Mouse (Mus musculus): ENCODE measurements around the gene Susd1. TPM values are rescaled to one million over a fixed set of nuclear protein-coding genes. Genes with fewer than 3 reads are reported as not detected.

Susd1 gene
- total and polyA plus RNA-seq, 3 experiments, result 49.0 to 180 (median 67.6) TPM

DNA sequence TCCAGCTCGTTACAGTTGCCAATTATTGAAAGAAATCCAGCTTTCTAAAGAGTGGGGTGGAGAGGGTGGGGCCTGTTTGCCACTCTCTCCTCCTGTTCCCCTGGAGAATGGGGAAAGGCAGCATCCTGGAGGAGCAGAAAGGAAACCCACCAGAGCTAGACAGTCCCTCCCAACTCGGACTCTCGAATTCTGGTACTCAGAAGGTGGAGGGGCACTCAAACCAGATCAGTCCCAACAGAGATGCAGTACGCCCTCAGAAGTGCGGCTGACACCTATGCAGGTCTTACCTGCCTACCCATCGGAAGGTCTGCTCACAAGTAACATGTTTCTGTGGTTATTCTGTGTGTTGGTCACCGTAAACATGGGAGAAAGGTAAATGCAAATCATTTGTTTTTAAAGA lies 109.6 kb downstream of the Susd1 start:
- no peaks in the 10 kb centered on the region for H3K27me3 ChIP-seq (ENCODE audit: control insufficient read depth in 1 of 2, insufficient read depth in 2 of 2, low read length in 2 of 2)
- H3K27ac ChIP-seq (ENCODE audit: control insufficient read depth, low read depth, low read length), result no peak overlapping the region
- peaks cover 14 to 29% of the 10 kb centered on the region in 2 experiments for H3K4me1 ChIP-seq (ENCODE audit: control insufficient read depth in 1 of 2, insufficient read depth in 2 of 2, low read length in 2 of 2)
- H3K36me3 ChIP-seq (ENCODE audit: control insufficient read depth in 1 of 2, insufficient read depth in 2 of 2, low read length in 2 of 2), result peaks cover 14 to 25% of the 10 kb centered on the region in 2 experiments
- TF ChIP-seq GABPA (IDR thresholded peaks at IDR 0.05; ENCODE audit: low read depth, low read length) (no peak), ZNF384 (IDR thresholded peaks at IDR 0.05; ENCODE audit: low read depth, low read length) (no peak), UBTF (IDR thresholded peaks at IDR 0.05; ENCODE audit: borderline replicate concordance, insufficient read depth, low read depth, low read length) (no peak), ZC3H11A (IDR thresholded peaks at IDR 0.05; ENCODE audit: low read depth, low read length) (no peak), CTCF (IDR thresholded peaks at IDR 0.05 in 2 of 3, conservative IDR thresholded peaks at IDR 0.05 in 1 of 3; ENCODE audit: control insufficient read depth in 1 of 3, insufficient read depth in 1 of 3, low read depth in 2 of 3, low read length in 3 of 3, poor library complexity in 1 of 3, severe bottlenecking in 1 of 3) (peak in 1 of 3 experiments; percentile 14; a peak in 1 of 6 replicates), TAL1 (IDR thresholded peaks at IDR 0.05; ENCODE audit: low read length) (no peak), KAT2A (conservative IDR thresholded peaks at IDR 0.05; ENCODE audit: low read depth, low read length) (no peak), MYB (IDR thresholded peaks at IDR 0.05; ENCODE audit: low read depth, low read length) (no peak)
- H3K9me3 ChIP-seq (replicated peaks; ENCODE audit: insufficient read depth, low read length), result no peaks in the 10 kb centered on the region
- H3K4me3 ChIP-seq (ENCODE audit: control insufficient read depth in 1 of 2, insufficient read depth in 1 of 2, low read depth in 2 of 2, low read length in 2 of 2), result no peak overlapping the region
- no peaks in the 10 kb centered on the region for H3K79me2 ChIP-seq (ENCODE audit: control insufficient read depth, insufficient read depth, low read length, poor library complexity)
- H3K9ac ChIP-seq (ENCODE audit: control insufficient read depth, low read depth, low read length, poor library complexity, severe bottlenecking), result no peak overlapping the region
- DNase-seq (ENCODE audit: low read depth, low spot score), result no peak

DNA sequence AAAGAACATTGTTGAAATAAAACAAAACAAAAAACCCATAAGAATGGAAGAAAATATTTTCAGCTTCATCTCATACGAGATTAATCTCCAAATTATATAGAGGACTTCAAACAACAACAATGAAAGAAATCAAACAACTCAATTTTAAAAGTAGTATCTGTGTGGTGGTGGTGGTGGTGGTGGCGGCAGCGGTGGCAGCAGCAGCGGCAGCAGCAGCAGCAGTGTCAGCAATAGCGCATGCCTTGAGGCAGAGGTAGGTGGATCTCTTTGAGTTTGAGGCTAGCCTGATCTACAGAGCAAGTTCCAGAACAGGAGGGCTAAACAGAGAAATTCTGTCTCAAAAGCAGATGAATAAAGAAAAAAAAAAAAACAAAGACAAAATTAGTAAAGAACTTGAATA lies 110.4 kb downstream of the Susd1 start:
- Histone ChIP-seq H3K36me3 (ENCODE audit: control insufficient read depth in 1 of 2, insufficient read depth in 2 of 2, low read length in 2 of 2) (peaks cover 14 to 33% of the 10 kb centered on the region in 2 experiments), H3K4me3 (ENCODE audit: control insufficient read depth in 1 of 2, insufficient read depth in 1 of 2, low read depth in 2 of 2, low read length in 2 of 2) (no peak overlapping the region), H3K9ac (ENCODE audit: control insufficient read depth, low read depth, low read length, poor library complexity, severe bottlenecking) (no peak overlapping the region), H3K27ac (ENCODE audit: control insufficient read depth, low read depth, low read length) (no peak overlapping the region), H3K79me2 (ENCODE audit: control insufficient read depth, insufficient read depth, low read length, poor library complexity) (no peaks in the 10 kb centered on the region), H3K9me3 (replicated peaks; ENCODE audit: insufficient read depth, low read length) (no peaks in the 10 kb centered on the region), H3K4me1 (ENCODE audit: control insufficient read depth in 1 of 2, insufficient read depth in 2 of 2, low read length in 2 of 2) (peaks cover 18 to 36% of the 10 kb centered on the region in 2 experiments), H3K27me3 (ENCODE audit: control insufficient read depth in 1 of 2, insufficient read depth in 2 of 2, low read length in 2 of 2) (no peaks in the 10 kb centered on the region)
- no peak for TF ChIP-seq UBTF (IDR thresholded peaks at IDR 0.05; ENCODE audit: borderline replicate concordance, insufficient read depth, low read depth, low read length)
- peak; percentile 54 for TF ChIP-seq ZNF384 (IDR thresholded peaks at IDR 0.05; ENCODE audit: low read depth, low read length)
- TF ChIP-seq ELF1 (IDR thresholded peaks at IDR 0.05; ENCODE audit: low read depth, low read length), result no peak
- no peak for TF ChIP-seq MYC (IDR thresholded peaks at IDR 0.05; ENCODE audit: low read depth, low read length)
- no peak for DNase-seq (ENCODE audit: low read depth, low spot score)

DNA sequence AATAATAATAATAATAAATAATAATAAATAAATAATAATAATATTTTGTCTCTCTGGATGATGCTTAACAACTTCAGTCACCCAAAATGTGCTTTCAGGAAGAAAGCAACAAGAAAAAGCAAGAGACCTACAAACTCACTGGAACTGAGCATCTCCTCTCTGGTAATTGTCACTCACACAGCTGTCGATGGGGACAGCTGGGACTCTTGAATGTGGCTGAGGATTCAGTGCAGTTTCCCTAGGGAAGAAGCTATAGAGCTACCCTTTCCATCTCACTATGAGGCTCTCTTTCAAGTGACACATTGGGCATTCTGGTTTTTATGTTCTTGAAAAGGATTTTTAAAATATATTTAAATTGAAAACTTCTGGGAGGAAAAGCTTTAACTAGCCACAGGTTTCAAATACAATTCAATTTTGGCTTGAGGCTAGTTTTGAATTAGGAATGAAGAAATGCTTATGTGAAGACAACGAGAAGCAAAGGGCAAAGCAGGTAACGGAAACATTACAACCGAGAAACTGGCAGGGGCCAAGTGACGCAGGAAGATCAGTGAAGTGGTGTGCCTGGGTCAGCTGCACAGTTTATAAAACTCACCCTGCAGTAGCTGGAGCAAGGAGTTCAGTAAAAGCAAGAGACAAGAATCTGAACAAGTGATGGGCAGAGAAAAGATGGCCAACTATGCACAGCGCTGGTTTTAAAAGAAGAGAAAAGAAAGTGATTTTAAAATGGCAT lies 112.2 kb downstream of the Susd1 start:
- H3K79me2 ChIP-seq (ENCODE audit: control insufficient read depth, insufficient read depth, low read length, poor library complexity), result no peaks in the 10 kb centered on the region
- H3K36me3 ChIP-seq (ENCODE audit: control insufficient read depth in 1 of 2, insufficient read depth in 2 of 2, low read length in 2 of 2), result peaks cover 11 to 28% of the 10 kb centered on the region in 2 experiments
- no peaks in the 10 kb centered on the region for H3K9me3 ChIP-seq (replicated peaks; ENCODE audit: insufficient read depth, low read length)
- H3K4me3 ChIP-seq (ENCODE audit: control insufficient read depth in 1 of 2, insufficient read depth in 1 of 2, low read depth in 2 of 2, low read length in 2 of 2), result no peak overlapping the region
- H3K4me1 ChIP-seq (ENCODE audit: control insufficient read depth in 1 of 2, insufficient read depth in 2 of 2, low read length in 2 of 2), result peaks cover 14 to 31% of the 10 kb centered on the region in 2 experiments
- H3K27ac ChIP-seq (ENCODE audit: control insufficient read depth, low read depth, low read length), result no peak overlapping the region
- no peak for DNase-seq (ENCODE audit: low read depth, low spot score)
- no peaks in the 10 kb centered on the region for H3K27me3 ChIP-seq (ENCODE audit: control insufficient read depth in 1 of 2, insufficient read depth in 2 of 2, low read length in 2 of 2)
- H3K9ac ChIP-seq (ENCODE audit: control insufficient read depth, low read depth, low read length, poor library complexity, severe bottlenecking), result no peak overlapping the region
- TF ChIP-seq SIN3A (IDR thresholded peaks at IDR 0.05; ENCODE audit: low read length) (no peak), CHD1 (IDR thresholded peaks at IDR 0.05; ENCODE audit: low read depth, low read length) (no peak), RAD21 (IDR thresholded peaks at IDR 0.05; ENCODE audit: low read depth, low read length) (no peak), POLR2AphosphoS5 (IDR thresholded peaks at IDR 0.05; ENCODE audit: borderline replicate concordance, low read depth, low read length) (no peak), BHLHE40 (IDR thresholded peaks at IDR 0.05; ENCODE audit: borderline replicate concordance, low read depth, low read length) (no peak)

All from MEL (cell line).